Mouse (Mus musculus) left cerebral cortex, postnatal 36 days (tissue): ENCODE data around the gene Nbea. TPM values are rescaled to one million over a fixed set of nuclear protein-coding genes. Genes with fewer than 3 reads are reported as not detected.
"Not testable (repeated sequence)": the region's sequence is repeated elsewhere in the genome, so short reads cannot be mapped to it uniquely, and the experiment has no call there.

Source experiments
- DNase-seq, 2 experiments: peaks; one replicate each; pipeline ENCODE4 v3.0.0; 2021 to 2022; ENCODE audit warnings: low spot score in 2 of 2, mixed read lengths in 1 of 2
- intact Hi-C: fragments of 180-260 bp; cut with DNase I; formaldehyde crosslinking; loops from one replicate; pipeline ENCODE4 v1.15.1; 2025
- total RNA-seq, 2 experiments: library from RNA; stranded (reverse); gene quantifications; 2 replicates each; pipeline ENCODE4 v1.2.3; 2021

Gene Nbea
- total RNA-seq, 2 experiments from 2014 or later = 175 to 187 TPM

DNA sequence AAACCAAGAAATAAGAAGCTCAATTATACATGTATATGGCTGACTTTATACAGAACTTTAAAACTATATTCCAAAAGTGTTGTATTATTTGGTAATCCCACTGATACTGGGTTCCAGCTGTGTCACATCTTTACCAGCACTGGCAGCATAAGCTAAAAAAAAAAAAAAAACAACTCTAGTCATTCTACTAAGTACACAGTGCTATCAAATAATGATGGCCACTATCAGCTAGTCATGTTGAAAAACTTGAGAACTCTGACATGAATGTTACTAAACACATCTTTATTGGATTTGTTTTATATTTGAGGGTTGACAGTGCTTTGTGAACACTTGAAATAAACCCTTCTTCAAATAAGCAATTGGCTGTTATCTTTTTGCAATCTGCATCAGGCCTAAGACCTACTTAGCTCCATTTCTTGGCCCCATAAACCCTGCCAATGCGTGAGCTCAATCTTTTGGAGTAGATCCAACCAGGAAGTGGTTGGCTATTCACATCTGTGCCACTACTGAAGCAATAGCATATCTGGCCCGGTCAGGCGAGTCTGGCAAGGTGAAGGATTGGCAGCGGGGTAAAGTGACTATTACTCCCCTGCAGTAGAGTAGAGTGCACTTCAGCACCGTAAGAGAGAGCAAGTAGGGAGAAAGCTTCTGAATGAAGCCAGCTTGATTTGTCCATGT, 137.7 kb downstream of the Nbea start:
- no peak for DNase-seq
- intact Hi-C loops = no loop called here

DNA sequence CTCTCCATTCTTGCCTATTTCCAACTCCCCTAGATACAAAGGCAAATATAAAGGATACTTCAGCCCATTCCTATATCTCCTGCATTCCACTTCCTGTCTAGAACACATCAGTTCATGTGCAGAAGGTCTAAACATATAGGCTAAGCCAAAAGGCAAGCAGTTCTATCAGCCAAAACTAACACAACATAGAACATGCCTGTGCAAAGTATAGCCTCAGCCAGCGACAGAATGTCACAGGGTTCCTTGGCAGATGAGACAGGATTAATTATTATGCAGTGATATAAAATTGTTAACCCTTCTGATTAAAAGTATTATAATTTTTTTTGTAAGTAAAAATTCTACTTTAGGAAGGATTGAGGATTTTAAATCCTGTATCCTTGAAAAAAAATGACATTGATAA, 140.4 kb downstream of the Nbea start:
- intact Hi-C loops = no loop called here
- DNase-seq = no peak

DNA sequence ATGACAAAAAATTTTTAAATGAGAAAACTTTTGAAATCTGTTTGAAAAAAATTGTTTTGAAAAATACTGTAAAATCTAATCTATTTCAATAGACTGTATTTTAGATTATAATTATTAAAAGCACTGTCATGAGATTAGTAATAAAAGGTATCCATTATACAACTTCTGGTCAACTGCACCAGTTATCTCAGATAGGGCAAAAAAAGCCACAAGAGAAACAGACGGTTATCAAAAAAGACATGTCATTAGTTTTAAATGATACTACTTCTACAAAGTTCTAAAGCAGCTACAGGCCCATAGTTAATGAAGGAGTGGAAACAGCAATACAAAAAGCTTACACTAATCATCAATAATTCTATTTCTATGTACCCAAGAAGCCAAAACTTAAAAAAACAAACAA, 144.0 kb downstream of the Nbea start:
- intact Hi-C loops = no loop called here
- no peak for DNase-seq

DNA sequence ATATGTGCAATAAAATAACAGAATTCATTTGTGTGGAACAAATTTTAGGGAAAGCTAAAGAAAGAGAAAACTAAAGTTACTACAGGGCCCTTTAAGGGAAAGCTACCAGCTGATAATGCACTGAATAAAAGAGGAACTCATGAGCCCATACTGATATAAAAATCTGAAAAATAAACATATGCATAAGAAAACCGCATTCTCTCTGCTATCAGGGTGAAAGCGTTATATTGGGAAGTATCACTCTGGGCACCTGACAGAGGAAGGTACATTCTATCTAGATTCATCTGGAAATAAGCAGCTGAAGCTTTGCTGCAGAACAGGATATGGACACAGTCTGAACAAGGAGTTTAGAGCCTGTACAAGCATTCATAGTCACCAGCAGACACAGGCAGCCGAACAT, 148.9 kb downstream of the Nbea start:
- intact Hi-C loops = no loop called here
- DNase-seq = no peak

DNA sequence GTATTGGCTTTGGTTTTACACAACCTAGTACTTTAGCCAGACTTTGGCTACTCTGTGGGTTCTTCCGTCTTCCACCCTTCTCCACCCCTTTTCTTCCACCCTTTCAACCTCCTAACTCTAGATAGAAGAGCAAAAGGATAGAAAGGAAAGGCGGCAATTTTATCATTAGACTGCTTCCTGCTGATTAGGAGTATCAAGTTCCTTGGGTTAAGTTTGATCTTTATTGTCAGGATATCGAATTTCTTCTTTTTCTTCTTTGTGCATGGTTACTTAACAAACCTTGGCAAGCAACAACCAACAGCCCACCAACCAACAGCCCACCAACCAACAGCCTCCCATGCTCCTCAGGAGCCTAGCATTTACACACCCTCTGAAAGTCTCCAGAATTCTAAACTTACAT, 165.0 kb downstream of the Nbea start:
- DNase-seq = no peak
- intact Hi-C loops = no loop called here

DNA sequence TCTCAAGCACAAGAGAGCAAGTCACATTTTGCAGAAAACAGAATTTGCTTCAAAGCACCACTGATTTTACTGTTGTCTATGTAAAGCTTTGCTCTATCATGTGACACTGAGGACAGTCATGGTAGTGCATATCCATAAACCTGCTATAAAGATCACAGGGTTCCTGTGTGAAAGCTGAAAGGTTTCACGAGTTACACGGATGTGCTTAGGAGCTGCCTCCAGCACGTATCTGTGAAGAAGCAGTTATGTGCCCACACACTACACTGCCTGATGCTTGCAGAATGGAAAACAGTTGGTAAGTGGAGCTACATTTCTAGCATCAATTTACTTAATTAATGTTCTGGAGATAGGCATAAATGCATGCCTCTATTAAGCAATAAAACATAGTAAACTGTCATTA, 172.4 kb downstream of the Nbea start:
- intact Hi-C loops = loop anchor here (5.0 kb wide), 1 partner anchor 171 kb away; the partner anchor contains the start of gene Nbea
- no peak for DNase-seq

DNA sequence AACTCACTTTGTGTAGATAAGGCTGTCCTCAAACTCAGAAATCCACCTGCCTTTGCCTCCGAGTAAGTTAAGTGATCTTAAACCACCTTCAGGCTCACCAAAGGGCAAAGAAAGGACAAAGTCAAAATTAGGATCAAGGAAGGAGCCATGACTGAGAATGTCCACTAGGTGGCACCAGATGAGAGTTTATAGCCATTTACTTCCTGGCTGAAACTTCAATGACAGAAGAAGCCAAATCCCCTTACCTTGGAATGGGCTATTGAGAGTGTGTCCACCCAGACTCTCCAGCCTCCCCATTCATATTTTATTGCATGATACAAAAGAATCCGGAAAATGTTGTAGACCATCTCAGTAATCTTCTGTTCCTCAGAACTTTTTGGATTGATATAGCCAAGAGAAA, 175.5 kb downstream of the Nbea start:
- intact Hi-C loops = loop anchor here (2.0 kb wide), 1 partner anchor 1197 kb away; no protein-coding TSS in a partner anchor
- DNase-seq = no peak

DNA sequence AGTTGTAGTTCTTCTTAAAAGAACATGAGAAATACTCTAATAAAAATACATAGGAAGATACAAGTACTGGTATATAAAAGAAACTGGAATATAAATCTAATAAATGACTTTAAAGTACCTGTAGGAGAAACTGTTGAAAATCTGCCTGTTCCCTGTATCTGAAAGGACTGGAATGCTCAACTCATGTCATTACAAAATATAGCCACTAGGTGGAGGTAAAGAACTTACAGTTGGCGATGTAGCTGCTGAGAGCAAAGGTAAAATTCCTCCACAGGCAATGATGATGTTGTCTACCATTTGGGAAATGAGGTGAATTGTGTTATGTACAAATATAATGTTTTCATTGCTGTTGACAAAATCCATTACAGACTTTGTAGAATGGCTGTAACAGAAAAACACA, 183.2 kb downstream of the Nbea start:
- intact Hi-C loops = no loop called here
- no peak for DNase-seq

DNA sequence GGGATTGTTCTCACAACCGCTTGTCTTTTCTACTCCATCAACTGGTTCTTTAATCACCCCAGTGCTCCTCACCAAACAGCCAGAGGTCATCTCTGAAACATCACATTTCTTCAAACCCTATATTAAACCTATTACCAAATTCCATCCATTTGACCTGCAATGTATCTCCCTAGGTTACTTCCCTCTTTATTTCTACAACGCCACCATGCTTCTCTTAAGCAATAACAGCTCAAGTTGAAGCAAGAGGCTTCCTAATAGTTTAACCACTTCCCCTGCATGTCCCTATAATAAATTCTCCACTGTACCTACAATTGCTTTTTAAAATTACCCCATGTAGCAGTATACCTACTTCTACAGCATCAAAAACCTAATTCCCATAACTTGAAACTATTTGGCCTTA, 205.1 kb downstream of the Nbea start:
- no peak for DNase-seq

DNA sequence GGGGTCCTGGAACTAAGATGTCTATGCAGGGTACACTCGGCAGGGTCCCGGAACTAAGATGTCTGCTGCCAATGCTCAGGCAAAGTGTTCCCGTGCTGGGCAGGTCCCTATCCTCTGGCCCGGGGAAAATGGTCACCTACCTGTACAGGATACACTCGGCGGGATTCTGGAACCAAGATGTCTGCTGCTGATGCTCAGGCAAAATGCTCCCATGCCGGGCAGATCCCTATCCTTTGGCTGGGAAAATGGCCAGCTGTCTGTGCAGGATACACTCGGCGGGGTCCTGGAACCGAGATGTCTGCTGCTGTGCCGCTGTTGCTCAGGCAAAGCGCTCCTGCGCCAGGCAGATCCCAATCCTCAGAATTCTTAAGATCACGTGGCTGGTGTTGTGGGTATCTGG, 206.5 kb downstream of the Nbea start:
- intact Hi-C loops, DNase-seq: not testable (repeated sequence)

More for the DNA sequence above, 205.1 kb downstream of the Nbea start:
- intact Hi-C loops = no loop called here

DNA sequence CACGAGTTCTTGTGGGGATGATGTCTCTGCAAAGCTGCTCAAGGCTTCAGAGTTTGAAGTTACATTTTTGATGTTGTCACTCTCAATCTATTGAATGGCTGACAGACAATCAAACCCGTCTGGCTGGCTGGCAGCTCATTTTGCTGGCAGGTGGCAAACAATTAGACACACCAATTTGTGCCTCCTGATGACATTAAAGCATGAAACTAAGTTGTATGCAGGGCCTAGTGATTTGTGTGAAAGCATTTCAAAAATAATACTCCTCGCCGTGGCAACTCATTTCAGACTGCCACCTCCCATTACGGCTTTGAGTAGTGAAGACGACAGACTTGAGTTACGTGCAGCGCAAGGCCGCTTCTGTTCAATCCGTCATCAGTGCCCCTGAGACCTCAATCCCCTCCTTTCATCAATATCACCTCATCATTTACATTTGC, 217.8 kb downstream of the Nbea start:
- intact Hi-C loops = no loop called here
- no peak for DNase-seq

DNA sequence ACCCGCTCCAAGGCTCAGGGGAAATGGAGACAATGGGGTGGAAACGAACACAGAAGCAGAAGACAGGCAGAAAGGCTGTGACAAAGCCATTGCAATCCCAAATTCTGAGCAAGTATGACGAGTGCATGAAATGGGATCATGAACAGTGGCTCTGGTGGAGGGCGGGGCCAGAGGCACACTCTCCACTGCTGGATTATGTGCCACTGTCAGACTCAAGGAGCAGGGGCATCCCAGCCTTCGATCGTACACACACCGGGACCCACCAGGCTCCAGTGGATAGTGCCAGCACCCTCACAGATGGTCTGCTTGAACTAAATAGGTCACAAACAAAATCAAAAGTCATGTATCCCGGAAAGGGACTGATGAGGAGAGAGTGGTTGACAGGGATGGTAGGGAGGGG, 220.5 kb downstream of the Nbea start:
- DNase-seq = no peak
- intact Hi-C loops = no loop called here

DNA sequence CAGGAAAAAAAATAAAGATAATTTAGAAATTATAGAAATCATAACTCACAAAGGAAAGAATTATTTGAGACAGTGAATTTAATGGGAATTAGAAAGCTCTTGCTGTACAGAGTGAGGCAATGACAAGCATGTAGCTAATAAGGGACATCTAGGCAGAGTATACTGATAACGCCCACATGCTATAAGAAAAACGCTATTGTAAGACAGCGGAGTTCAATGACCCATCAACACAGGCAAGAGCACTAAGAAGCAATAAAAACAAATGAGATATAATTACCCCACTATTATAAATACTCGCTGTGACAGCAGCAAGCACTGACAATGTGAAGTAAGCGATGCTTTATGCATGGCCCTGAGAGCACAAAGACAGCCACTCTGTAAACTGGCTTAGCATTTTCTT, 233.5 kb downstream of the Nbea start:
- DNase-seq = no peak
- intact Hi-C loops = no loop called here

DNA sequence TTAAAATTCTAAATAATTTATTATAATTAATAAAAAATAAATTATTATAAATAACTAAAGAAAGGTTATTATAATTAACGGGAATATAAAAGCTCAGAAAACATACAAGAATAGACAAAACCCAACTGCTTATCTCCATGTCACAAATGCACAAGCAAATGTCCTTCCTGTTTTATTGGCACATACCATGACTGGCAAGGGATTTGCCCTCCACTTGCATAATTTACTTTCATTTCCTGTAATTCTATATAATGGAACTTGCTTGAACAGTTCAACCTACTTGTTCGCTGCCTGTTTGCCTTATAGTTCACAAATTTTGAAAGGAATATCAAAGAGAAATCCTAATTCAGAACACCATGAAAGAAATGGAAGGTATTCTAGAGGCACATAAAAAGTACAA, 234.4 kb downstream of the Nbea start:
- no peak for DNase-seq

DNA sequence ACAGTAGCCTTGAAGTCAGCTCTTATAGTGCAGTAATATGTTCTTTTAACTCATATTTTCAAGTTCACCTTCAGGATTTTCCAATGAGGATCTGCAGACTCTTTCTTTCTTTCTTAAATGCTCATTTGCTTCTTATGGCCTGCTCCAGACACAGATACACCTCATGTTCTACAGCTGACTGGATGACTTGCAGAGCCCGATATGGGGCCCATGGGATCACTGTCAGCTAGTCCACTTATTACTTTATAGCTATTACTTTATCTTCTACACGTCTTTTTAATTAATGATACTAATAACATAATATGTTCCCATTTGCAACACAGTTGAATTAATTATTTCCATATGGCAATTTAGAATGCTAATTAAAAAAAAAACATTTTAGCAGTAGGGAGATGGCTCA, 256.2 kb downstream of the Nbea start:
- no peak for DNase-seq
- intact Hi-C loops = no loop called here

More for the DNA sequence above, 234.4 kb downstream of the Nbea start:
- intact Hi-C loops = no loop called here

DNA sequence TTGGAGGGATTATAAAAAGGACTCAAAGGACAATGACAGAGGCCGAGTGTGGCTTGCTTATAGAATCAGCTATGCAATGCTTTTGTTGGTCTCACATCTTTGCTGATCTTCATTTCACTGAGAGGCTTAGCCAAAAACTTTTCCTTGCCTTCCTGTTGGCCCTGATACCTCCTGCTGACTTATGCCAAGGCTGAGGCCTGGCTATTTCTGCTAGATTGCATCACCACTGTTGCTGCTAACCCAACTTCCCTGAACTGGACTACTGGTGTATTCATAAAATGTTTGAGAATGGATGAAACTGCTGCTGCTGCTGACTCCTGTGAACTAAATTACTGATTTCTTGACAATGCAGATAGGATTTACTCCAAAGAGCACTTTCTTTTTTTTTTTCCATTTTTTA, 274.2 kb downstream of the Nbea start:
- intact Hi-C loops = no loop called here

DNA sequence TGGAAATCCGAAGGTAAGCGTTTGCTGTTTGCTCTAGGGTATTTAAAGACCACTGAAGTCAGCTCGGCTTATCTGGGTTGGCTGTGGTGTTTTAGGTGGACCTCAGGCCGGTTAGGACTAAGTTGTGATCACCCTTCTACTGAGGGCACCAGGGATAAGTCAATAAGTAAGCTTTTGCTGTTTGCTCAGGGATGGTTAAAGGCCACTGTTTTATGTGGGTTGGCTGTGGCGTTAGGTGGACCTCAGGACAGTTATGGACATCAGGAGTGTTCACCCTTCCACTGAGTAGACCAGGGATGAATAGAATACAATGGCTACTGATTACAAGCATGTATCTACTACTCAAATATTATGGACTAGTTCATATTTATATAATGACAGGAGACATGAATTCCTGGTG, 292.9 kb downstream of the Nbea start:
- intact Hi-C loops = no loop called here

More for the DNA sequence above, 274.2 kb downstream of the Nbea start:
- no peak for DNase-seq

DNA sequence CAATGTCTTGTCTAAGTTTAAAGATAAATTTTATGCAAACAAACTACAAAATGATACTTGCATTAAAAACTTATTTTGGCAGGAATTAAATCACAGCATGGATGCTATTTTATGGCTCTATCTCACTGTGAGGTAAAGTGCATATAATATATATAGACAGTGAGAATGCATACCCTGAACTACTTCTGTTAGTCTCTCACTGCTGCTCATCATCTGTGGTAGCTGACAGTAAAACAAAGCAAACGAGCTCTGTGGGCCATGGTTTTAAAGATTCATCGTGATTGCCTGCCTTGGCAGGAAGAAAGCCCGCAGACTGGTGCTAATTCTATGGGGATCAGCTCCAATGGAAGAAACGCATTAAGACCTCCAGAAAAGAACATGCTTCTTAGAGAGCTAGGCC, 294.3 kb downstream of the Nbea start:
- intact Hi-C loops = no loop called here
- no peak for DNase-seq

More for the DNA sequence above, 292.9 kb downstream of the Nbea start:
- DNase-seq = no peak

DNA sequence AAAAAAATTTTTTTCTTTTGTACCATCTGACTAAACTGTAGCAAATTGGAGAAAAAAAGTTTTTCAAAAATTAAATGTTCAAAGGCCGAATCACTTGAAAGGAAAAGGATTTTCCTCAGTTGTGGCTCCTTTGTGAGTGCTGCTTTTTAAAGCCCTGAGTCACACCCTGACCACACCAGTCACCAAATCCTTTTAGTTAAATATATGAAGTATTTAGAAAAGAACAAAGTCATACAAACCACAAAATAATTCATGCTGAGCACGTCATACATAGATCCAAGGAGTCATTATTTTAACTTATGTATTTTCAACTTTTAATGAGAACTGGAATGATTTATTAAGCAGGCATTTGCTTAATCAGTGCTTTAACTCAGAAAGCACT, 295.7 kb downstream of the Nbea start:
- intact Hi-C loops = no loop called here
- no peak for DNase-seq

DNA sequence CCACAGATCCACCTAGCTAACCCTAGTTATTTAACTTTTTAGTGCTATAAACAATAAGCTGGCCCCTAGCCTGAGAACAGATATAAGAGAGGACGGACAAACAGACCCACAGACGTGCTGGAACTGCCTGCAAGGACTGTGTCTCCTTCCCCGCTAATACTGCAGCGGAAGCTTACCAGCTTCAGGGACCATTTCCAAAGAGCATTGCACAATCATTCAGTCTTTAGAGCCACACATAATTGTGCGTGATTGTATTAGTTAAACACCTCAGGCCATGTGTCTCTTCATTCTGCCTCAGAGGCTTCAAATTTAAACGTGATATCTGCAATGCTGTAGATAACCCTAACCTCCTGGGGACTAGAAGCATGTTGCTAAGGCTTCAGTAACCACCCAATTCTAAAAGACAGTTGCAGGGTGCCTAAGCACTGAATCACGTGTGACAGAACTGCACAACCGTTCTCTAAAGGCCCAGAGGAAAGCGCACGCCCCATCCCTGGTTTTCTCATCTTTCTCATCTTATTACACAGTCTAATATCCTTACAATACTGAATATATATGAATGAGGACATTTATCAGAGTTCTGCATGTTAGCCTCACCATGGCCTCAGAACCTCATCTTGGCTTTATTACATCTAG, 296.2 kb downstream of the Nbea start:
- no peak for DNase-seq
- intact Hi-C loops = no loop called here
